Mouse (Mus musculus) kidney, embryonic 14.5 days (tissue): ENCODE results near the gene Myzap. TPM values are rescaled to one million over a fixed set of nuclear protein-coding genes. Genes with fewer than 3 reads are reported as not detected.

Source experiments
- ATAC-seq: fragments of 200-750 bp; cut with Nextera tagmentation; 2 replicates; pipeline ENCODE4 v1.8.0; 2017; ENCODE audit warnings: moderate number of reproducible peaks, mild to moderate bottlenecking, moderate TSS enrichment, moderate library complexity; ENCODE audit not compliant: low FRiP score, low TSS enrichment
- H3K27ac ChIP-seq: fragments of 300-500 bp; sonication (generic); 2 replicates; pipeline ENCODE4 v1.5.1; 2014; ENCODE audit warnings: low read depth, mild to moderate bottlenecking, low read length, moderate library complexity, mixed read lengths
- H3K27me3 ChIP-seq: fragments of 300-500 bp; sonication (generic); 2 replicates; pipeline ENCODE4 v1.6.1; 2014; ENCODE audit warnings: mild to moderate bottlenecking, low read length; ENCODE audit not compliant: control insufficient read depth, insufficient read depth
- H3K36me3 ChIP-seq: fragments of 300-500 bp; sonication (generic); 2 replicates; pipeline ENCODE4 v1.6.1; 2014; ENCODE audit warnings: low read length, mixed read lengths; ENCODE audit not compliant: control insufficient read depth, insufficient read depth
- H3K4me1 ChIP-seq: fragments of 300-500 bp; sonication (generic); 2 replicates; pipeline ENCODE4 v1.6.1; 2014; ENCODE audit warnings: low read length, mixed read lengths; ENCODE audit not compliant: control insufficient read depth, insufficient read depth
- H3K4me2 ChIP-seq: fragments of 300-500 bp; sonication (generic); replicated peaks from 2 replicates; pipeline ENCODE4 v1.6.1; 2014; ENCODE audit warnings: low read depth, mild to moderate bottlenecking, low read length
- H3K4me3 ChIP-seq: fragments of 300-500 bp; sonication (generic); 2 replicates; pipeline ENCODE4 v1.5.1; 2014; ENCODE audit warnings: mild to moderate bottlenecking, low read length
- H3K9ac ChIP-seq: fragments of 300-500 bp; sonication (generic); 2 replicates; pipeline ENCODE4 v1.6.1; 2014; ENCODE audit warnings: low read depth, mild to moderate bottlenecking, low read length, moderate library complexity
- H3K9me3 ChIP-seq: fragments of 300-500 bp; sonication (generic); 2 replicates; pipeline ENCODE4 v1.6.1; 2016; ENCODE audit warnings: low read length; ENCODE audit not compliant: control insufficient read depth
- WGBS: fragments of 180-500 bp; shearing (Covaris S2); extraction: QIAGEN DNeasy Blood & Tissue Kit; methylation state at CpG from one replicate; pipeline ENCODE4 v1.1.7; 2014; 5-methylcytosine and 5-hydroxymethylcytosine counted together
- polyA plus RNA-seq: library from polyadenylated mRNA; unstranded; fragments of >200 nt; fragmentation: Nextera tagmentation; extraction: Ambion mirVana; gene quantifications from 2 replicates; pipeline ENCODE4 v1.2.1, GENCODE M21; 2014

Gene Myzap
- polyA plus RNA-seq, 1 experiment from 2014 or later: 18.6 TPM

DNA sequence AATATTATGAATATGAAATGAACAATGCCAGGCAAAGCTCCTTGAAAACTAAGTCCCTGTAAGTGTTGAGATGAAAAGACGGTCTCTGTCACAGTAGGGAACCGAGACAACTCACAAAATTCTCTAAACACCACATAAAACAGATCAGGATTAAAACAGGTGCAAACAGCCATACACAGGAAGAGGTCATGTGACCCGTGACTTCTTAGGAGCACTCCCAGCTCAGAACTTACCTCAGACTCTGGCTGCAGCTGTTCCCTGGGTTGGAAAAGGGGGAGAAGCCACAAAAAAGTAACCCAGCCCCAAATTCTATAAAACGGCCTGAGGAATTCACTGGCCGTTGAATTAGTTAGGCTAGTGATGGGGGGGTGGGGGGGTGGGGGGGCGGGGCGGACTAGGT, 22.0 kb downstream of the Myzap start:
- Histone ChIP-seq H3K4me2 (no peak overlapping the region), H3K36me3 (no peaks in the 10 kb centered on the region), H3K27ac (no peak overlapping the region), H3K9ac (no peak overlapping the region), H3K9me3 (no peaks in the 10 kb centered on the region), H3K27me3 (no peaks in the 10 kb centered on the region), H3K4me1 (peaks cover 9% of the 10 kb centered on the region; the same call in 1 of the 2 replicates), H3K4me3 (no peak overlapping the region)
- ATAC-seq: no peak
- WGBS: 53% methylated on average over 7 of the region's 7 CpGs

DNA sequence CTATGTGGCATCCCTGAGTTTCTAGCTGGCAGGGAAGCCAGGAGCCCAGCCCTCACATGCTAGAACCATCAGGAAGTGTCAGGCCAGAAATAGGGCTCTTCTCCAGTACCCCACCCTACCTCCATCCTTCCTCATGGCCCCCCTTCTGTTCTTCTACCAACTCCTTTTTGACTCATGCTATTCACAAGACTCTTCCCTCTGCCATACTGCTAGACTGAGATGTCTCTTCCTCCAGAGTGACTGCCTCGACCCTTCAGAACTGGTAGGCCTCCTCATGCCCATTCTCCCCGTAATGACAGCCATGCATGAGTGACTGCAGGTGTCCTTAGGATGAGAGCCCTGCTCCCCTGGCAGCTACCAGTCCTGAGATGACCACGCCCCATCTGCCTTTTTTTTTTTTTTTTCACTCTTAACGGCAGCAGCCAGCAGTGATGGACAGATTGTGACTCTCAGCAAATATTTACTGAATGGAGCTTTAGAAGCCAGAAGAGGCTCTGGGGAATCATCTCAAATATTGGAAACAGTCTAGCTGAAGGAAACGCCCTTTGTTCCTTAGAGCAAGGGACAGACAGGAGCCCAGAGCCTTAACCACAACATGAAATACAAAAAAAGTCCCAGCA, 23.7 kb downstream of the Myzap start:
- peaks cover 9% of the 10 kb centered on the region; the same call in 1 of the 2 replicates for H3K4me1 ChIP-seq
- no peak overlapping the region for H3K4me3 ChIP-seq
- 46% methylated on average over 5 of the region's 5 CpGs for WGBS
- H3K4me2 ChIP-seq: no peak overlapping the region
- ATAC-seq: no peak
- H3K9me3 ChIP-seq: no peaks in the 10 kb centered on the region
- H3K27me3 ChIP-seq: no peaks in the 10 kb centered on the region
- H3K36me3 ChIP-seq: no peaks in the 10 kb centered on the region
- no peak overlapping the region for H3K27ac ChIP-seq
- no peak overlapping the region for H3K9ac ChIP-seq

DNA sequence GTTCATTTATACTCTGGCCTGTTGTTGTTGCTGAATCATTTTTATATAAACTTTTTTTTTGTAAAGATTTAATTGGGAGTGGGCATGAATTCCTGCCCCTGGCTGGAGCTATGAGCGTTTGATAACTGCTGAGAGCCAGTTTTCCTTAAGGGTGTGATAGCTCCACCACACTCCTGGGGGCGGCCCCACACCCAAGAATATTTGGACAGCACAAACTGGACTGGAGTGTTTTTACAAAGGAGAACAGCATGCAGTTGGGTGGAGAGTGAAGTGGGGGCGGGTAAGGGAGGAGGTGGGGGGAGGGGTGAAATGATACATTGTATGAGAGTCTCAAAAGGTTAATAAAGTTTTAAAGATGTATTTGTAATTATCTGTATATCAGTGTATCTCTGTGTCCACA, 24.8 kb downstream of the Myzap start:
- no peaks in the 10 kb centered on the region for H3K9me3 ChIP-seq
- H3K27me3 ChIP-seq: no peaks in the 10 kb centered on the region
- ATAC-seq: no peak
- 60% methylated on average over 3 of the region's 3 CpGs for WGBS
- H3K4me2 ChIP-seq: no peak overlapping the region
- no peaks in the 10 kb centered on the region for H3K36me3 ChIP-seq
- H3K27ac ChIP-seq: no peak overlapping the region
- peaks cover 9% of the 10 kb centered on the region; the same call in 1 of the 2 replicates for H3K4me1 ChIP-seq
- no peak overlapping the region for H3K9ac ChIP-seq
- no peak overlapping the region for H3K4me3 ChIP-seq

DNA sequence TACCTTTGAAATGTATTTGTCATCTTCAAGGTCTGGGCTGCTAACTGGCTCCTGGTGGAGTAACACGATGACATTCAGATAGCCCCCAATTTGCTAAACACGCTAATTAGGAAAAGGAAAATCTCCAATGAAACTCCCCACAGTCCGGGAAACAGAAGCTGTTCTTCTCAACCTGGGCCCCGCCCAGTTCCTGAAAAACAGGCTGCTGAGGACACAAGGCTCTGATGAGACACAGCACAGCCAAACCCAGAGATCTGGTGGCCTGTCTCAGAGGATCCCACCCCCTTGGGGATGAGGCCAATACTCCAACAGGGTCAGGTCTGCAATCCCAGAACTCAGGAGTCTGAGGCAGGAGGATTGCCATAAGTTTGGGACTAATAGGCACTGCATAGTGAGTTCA, 25.4 kb downstream of the Myzap start:
- Histone ChIP-seq H3K27ac (no peak overlapping the region), H3K4me3 (no peak overlapping the region), H3K4me1 (peaks cover 9% of the 10 kb centered on the region; the same call in 1 of the 2 replicates), H3K9me3 (no peaks in the 10 kb centered on the region), H3K4me2 (no peak overlapping the region), H3K36me3 (no peaks in the 10 kb centered on the region), H3K27me3 (no peaks in the 10 kb centered on the region), H3K9ac (no peak overlapping the region)
- WGBS: 28% methylated on average over 4 of the region's 4 CpGs
- ATAC-seq: no peak

GRCm38 (mm10) chr9:71557737-71558136, 34.4 kb downstream of the Myzap start:
- H3K9ac ChIP-seq: no peak overlapping the region
- H3K4me3 ChIP-seq: no peak overlapping the region
- H3K4me2 ChIP-seq: no peak overlapping the region
- ATAC-seq: no peak
- H3K27ac ChIP-seq: no peak overlapping the region
- H3K27me3 ChIP-seq: no peaks in the 10 kb centered on the region
- no peaks in the 10 kb centered on the region for H3K36me3 ChIP-seq
- no peaks in the 10 kb centered on the region for H3K9me3 ChIP-seq
- 75% methylated on average over 2 of the region's 2 CpGs for WGBS
- no peaks in the 10 kb centered on the region for H3K4me1 ChIP-seq

GRCm38 (mm10) chr9:71554001-71554400, 38.2 kb downstream of the Myzap start:
- WGBS: 100% methylated on average over 3 of the region's 3 CpGs
- Histone ChIP-seq H3K27me3 (no peaks in the 10 kb centered on the region), H3K27ac (no peak overlapping the region), H3K4me3 (no peak overlapping the region), H3K36me3 (no peaks in the 10 kb centered on the region), H3K4me2 (no peak overlapping the region), H3K4me1 (no peaks in the 10 kb centered on the region), H3K9ac (no peak overlapping the region), H3K9me3 (no peaks in the 10 kb centered on the region)
- no peak for ATAC-seq

DNA sequence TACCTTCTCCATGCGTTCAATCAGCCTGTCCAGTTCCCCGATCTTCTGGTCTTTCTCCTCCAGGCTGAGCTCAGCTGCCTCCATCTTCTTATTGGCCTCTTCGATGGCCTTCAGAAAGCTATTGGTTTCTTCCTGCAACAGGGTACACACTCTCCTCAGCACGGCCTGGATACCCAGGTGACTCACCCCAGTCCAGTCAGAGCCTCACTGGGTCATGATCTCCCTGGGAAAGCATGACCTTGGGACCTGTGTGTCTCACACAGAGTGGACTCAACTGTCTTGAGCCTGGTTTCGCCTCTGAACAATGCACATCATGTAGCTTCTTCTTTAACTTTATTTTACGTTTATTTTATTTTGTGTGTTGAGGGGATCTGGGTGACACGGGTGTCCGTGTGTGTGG, 42.0 kb downstream of the Myzap start:
- Histone ChIP-seq H3K4me1 (no peaks in the 10 kb centered on the region), H3K36me3 (no peaks in the 10 kb centered on the region; the same call in 1 of the 2 replicates), H3K4me2 (no peak overlapping the region), H3K9me3 (no peaks in the 10 kb centered on the region), H3K27me3 (no peaks in the 10 kb centered on the region), H3K9ac (no peak overlapping the region), H3K4me3 (no peak overlapping the region), H3K27ac (no peak overlapping the region)
- ATAC-seq: no peak
- 90% methylated on average over 8 of the region's 8 CpGs for WGBS

DNA sequence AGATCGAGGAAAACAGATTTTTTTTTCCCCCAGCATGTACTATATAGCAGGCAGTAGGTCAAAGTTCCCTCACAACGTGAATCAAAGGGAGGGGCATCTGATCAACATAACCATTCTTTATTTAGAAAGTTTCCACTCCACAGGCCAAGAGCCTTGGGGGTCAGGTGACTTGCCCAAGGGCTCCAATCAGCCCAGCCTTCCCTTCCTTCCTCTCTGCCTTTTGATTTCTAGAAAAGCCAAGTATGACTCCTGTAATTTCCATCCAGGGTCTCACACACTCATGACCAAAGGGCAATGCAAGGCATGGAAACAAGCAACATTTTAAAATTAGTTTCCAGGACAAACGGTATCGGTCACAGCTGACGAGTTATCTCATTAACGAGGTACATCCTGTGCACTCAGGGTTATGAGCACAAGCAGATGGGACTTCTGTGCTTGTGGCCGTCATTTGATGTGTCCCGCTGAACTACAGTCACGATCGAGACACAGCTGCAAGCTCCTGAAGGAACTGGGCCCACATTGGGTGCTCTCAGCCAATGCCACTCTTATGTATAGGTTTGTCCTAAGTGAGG, 44.4 kb downstream of the Myzap start:
- Histone ChIP-seq H3K4me1 (no peaks in the 10 kb centered on the region), H3K4me2 (no peak overlapping the region), H3K9ac (no peak overlapping the region), H3K27ac (no peak overlapping the region), H3K4me3 (no peak overlapping the region), H3K27me3 (no peaks in the 10 kb centered on the region), H3K36me3 (no peaks in the 10 kb centered on the region; the same call in 1 of the 2 replicates), H3K9me3 (no peaks in the 10 kb centered on the region)
- WGBS: 62% methylated on average over 10 of the region's 10 CpGs
- no peak for ATAC-seq

DNA sequence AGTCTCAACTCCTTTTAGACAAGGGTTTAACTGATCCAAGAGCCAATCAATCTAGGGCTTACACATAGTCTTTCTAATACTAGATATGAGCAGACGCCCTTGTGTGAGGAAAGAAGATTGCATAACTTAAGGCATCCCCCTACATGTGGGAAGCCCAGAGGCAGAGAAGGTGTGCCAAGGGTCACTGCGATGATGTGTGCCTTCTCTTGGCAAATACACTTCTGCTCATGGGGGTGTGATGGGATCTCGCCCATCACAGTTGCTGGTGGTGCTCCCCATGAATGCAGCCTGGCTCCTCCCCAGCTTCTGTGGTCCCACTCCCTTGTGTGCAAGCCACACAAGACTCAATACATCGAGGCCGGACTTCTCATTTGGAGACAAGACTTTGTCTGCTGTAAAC, 47.3 kb downstream of the Myzap start:
- Histone ChIP-seq H3K36me3 (no peaks in the 10 kb centered on the region; the same call in 1 of the 2 replicates), H3K27ac (no peak overlapping the region), H3K4me3 (no peak overlapping the region), H3K9ac (no peak overlapping the region), H3K4me2 (no peak overlapping the region), H3K9me3 (no peaks in the 10 kb centered on the region), H3K4me1 (no peaks in the 10 kb centered on the region), H3K27me3 (no peaks in the 10 kb centered on the region)
- 83% methylated on average over 5 of the region's 5 CpGs for WGBS
- ATAC-seq: no peak
